Mouse (Mus musculus) heart, embryonic 14.5 days (tissue): ENCODE results near the gene Bphl. TPM values are rescaled to one million over a fixed set of nuclear protein-coding genes. Genes with fewer than 3 reads are reported as not detected.

Experiments used
- ATAC-seq: fragments of 200-750 bp; cut with Nextera tagmentation; 2 replicates; pipeline ENCODE4 v1.8.0; 2017; ENCODE audit warnings: low read depth, moderate TSS enrichment; ENCODE audit not compliant: insufficient number of reproducible peaks, insufficient read depth, low FRiP score
- H3K27ac ChIP-seq, 2 experiments: fragments of 200-500 bp in 1 of 2; fragments of 300-500 bp in 1 of 2; sonication (generic) in 1 of 2; replicated peaks in 1 of 2; 2 replicates each; pipeline ENCODE4 v1.5.1; 2012 to 2014; ENCODE audit warnings: low read depth in 2 of 2, low read length in 2 of 2, control low read depth in 1 of 2, mild to moderate bottlenecking in 1 of 2, mixed read lengths in 1 of 2; ENCODE audit not compliant: control insufficient read depth in 1 of 2, insufficient read depth in 1 of 2
- H3K27me3 ChIP-seq: fragments of 300-500 bp; sonication (generic); 2 replicates; pipeline ENCODE4 v1.6.1; 2014; ENCODE audit warnings: mild to moderate bottlenecking, low read length, control low read depth; ENCODE audit not compliant: control insufficient read depth, insufficient read depth
- H3K36me3 ChIP-seq: fragments of 300-500 bp; sonication (generic); 2 replicates; pipeline ENCODE4 v1.6.1; 2014; ENCODE audit warnings: mild to moderate bottlenecking, control low read depth, low read length, mixed read lengths; ENCODE audit not compliant: control insufficient read depth, insufficient read depth
- H3K4me1 ChIP-seq, 2 experiments: fragments of 200-500 bp in 1 of 2; fragments of 300-500 bp in 1 of 2; sonication (generic) in 1 of 2; 2 replicates each; pipeline ENCODE4 v1.6.1; 2012 to 2014; ENCODE audit warnings: low read length in 2 of 2, control low read depth in 1 of 2, mixed read lengths in 1 of 2; ENCODE audit not compliant: control insufficient read depth in 2 of 2, insufficient read depth in 2 of 2
- H3K4me2 ChIP-seq: fragments of 300-500 bp; sonication (generic); 2 replicates; pipeline ENCODE4 v1.6.1; 2014; ENCODE audit warnings: mild to moderate bottlenecking, low read length
- H3K4me3 ChIP-seq, 2 experiments: fragments of 200-500 bp in 1 of 2; fragments of 300-500 bp in 1 of 2; sonication (generic) in 1 of 2; 2 replicates each; pipeline ENCODE4 v1.5.1; 2012 to 2014; ENCODE audit warnings: low read length in 2 of 2, mild to moderate bottlenecking in 2 of 2, control low read depth in 1 of 2, low read depth in 1 of 2, moderate library complexity in 1 of 2; ENCODE audit not compliant: control insufficient read depth in 1 of 2, insufficient read depth in 1 of 2
- H3K9ac ChIP-seq: fragments of 300-500 bp; sonication (generic); 2 replicates; pipeline ENCODE4 v1.6.1; 2014; ENCODE audit warnings: mild to moderate bottlenecking, low read length
- H3K9me3 ChIP-seq: fragments of 300-500 bp; sonication (generic); 2 replicates; pipeline ENCODE4 v1.6.1; 2016; ENCODE audit warnings: low read length, control low read depth; ENCODE audit not compliant: control insufficient read depth
- WGBS: fragments of 180-500 bp; shearing (Covaris S2); extraction: QIAGEN DNeasy Blood & Tissue Kit; methylation state at CpG from one replicate; pipeline ENCODE4 v1.1.7; 2014; 5-methylcytosine and 5-hydroxymethylcytosine counted together
- polyA plus RNA-seq: library from polyadenylated mRNA; unstranded; fragments of >200 nt; fragmentation: Nextera tagmentation; extraction: Ambion mirVana; gene quantifications from 2 replicates; pipeline ENCODE4 v1.2.1, GENCODE M21; 2014

The Bphl gene
- polyA plus RNA-seq, 1 experiment from 2014 or later, result 50.1 TPM

DNA sequence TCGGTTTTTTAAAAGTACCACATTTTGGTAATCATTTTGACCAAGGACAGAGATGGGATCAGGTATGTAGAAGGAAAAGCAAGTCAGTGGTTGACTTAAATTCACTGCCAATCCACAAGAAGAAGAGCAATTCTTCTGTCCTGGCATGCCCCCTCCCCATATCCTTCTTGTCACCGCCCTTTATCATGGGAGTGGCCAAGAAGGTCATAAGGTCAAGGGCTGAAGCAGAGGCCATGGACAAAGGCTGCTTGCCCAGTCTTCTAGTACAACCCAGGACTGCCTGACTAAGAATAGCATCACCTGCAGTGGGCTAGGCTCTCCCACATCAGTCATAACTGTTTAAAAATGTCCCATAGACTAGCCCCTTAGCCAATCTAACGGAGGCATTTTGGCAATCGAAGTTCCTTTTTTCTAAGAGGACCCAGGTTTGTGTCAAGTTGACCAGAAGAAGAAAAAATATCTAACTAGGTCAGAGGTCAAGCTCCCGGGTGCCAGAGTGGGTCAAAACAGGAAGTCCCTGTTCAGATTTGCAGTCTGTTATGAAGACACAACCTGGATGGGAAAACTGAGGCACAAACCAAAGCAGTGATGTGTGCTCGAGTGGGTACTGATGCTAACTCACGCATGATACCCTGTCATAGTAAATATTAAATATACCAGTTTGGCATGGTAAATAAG, 6.5 kb downstream of the Bphl start:
- Histone ChIP-seq H3K9me3 (no peaks in the 10 kb centered on the region), H3K4me3 (no peak overlapping the region), H3K27ac (no peak overlapping the region), H3K27me3 (no peaks in the 10 kb centered on the region), H3K9ac (no peak overlapping the region), H3K4me2 (no peak overlapping the region), H3K4me1 (peaks cover under 1 to 3% of the 10 kb centered on the region in 2 experiments), H3K36me3 (peaks cover 31% of the 10 kb centered on the region)
- no peak for ATAC-seq
- WGBS, result 66% methylated on average over 7 of the region's 7 CpGs

- Histone ChIP-seq H3K4me3 (no peak overlapping the region), H3K27me3 (no peaks in the 10 kb centered on the region), H3K4me1 (no peaks in the 10 kb centered on the region), H3K4me2 (no peak overlapping the region), H3K27ac (no peak overlapping the region), H3K9ac (no peak overlapping the region), H3K9me3 (no peaks in the 10 kb centered on the region), H3K36me3 (peaks cover 49% of the 10 kb centered on the region)
- ATAC-seq, result no peak
- WGBS, result 60% methylated on average over 5 of the region's 5 CpGs
These were observed 8.3 kb downstream of the Bphl start for GRCm38 (mm10) chr13:34045511-34046249.

- no peaks in the 10 kb centered on the region for H3K27me3 ChIP-seq
- no peak overlapping the region for H3K4me2 ChIP-seq
- no peak overlapping the region for H3K4me3 ChIP-seq
- H3K9me3 ChIP-seq, result no peaks in the 10 kb centered on the region
- no peak overlapping the region for H3K9ac ChIP-seq
- no peaks in the 10 kb centered on the region for H3K4me1 ChIP-seq
- H3K36me3 ChIP-seq, result peaks cover 56% of the 10 kb centered on the region
- 42% methylated on average over 11 of the region's 11 CpGs for WGBS
- ATAC-seq, result 0 out of 2 replicates have a peak, but pooled peaks have one; percentile 68
- no peak overlapping the region for H3K27ac ChIP-seq
These were observed 9.1 kb downstream of the Bphl start for GRCm38 (mm10) chr13:34046421-34047012.

- no peak overlapping the region for H3K27ac ChIP-seq
- H3K27me3 ChIP-seq, result no peaks in the 10 kb centered on the region
- peaks cover 64% of the 10 kb centered on the region for H3K36me3 ChIP-seq
- ATAC-seq, result no peak
- H3K4me3 ChIP-seq, result no peak overlapping the region
- no peak overlapping the region for H3K9ac ChIP-seq
- no peak overlapping the region for H3K4me2 ChIP-seq
- H3K9me3 ChIP-seq, result no peaks in the 10 kb centered on the region
- WGBS, result 77% methylated on average over 3 of the region's 3 CpGs
- H3K4me1 ChIP-seq, result no peaks in the 10 kb centered on the region
These were observed 10.1 kb downstream of the Bphl start for GRCm38 (mm10) chr13:34047526-34047925.

DNA sequence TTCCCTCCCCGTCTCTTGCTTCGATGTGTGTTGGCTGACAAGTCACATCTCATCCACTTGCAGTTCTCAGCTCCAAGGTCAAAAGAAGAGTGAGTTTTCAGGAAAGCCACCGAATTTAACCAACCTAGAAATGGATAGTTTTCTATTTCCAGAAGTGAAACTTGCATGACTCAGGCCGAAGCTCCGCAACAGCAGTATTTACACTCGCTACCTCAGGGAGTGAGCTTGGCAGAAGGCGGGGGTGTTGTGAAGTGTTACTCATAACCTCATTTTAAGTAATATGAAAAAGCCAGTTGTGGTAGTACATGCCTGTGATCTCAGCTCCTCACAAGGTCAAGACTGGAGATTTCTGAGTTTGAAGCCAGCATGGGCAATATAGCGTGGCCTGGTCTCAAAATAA, 13.1 kb downstream of the Bphl start:
- H3K4me1 ChIP-seq, result no peaks in the 10 kb centered on the region
- no peak overlapping the region for H3K27ac ChIP-seq
- H3K36me3 ChIP-seq, result peaks cover 67% of the 10 kb centered on the region
- H3K9me3 ChIP-seq, result no peaks in the 10 kb centered on the region
- no peaks in the 10 kb centered on the region for H3K27me3 ChIP-seq
- H3K9ac ChIP-seq, result no peak overlapping the region
- no peak overlapping the region for H3K4me3 ChIP-seq
- whole genome bisulfite sequencing, result 88% methylated on average over 8 of the region's 8 CpGs
- H3K4me2 ChIP-seq, result no peak overlapping the region
- ATAC-seq, result no peak

DNA sequence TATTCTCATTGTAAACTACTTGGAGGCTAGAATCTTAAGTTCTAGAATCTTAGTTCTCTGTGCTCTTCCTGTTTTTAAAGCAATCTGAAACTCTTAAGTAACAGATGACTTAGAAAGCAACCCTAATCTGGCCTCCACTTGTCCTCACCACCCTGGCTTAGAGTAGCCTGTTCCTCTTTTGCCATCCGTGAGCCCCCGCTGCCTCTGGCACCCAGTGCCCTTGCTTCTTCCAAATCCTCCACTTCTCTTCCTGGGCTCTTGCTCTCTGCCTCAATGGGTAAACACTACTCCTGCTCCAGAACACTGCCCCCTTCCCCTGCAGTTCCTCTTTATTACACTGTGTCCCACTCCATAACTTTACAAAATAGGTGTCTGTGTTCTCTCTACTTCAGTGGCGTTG, 14.3 kb downstream of the Bphl start:
- WGBS, result 91% methylated on average over 3 of the region's 3 CpGs
- Histone ChIP-seq H3K4me3 (no peak overlapping the region), H3K9ac (no peak overlapping the region), H3K9me3 (peaks cover 5% of the 10 kb centered on the region; the same call in 1 of the 2 replicates), H3K36me3 (peaks cover 73% of the 10 kb centered on the region), H3K4me1 (no peaks in the 10 kb centered on the region), H3K4me2 (no peak overlapping the region), H3K27ac (no peak overlapping the region), H3K27me3 (no peaks in the 10 kb centered on the region)
- no peak for ATAC-seq

DNA sequence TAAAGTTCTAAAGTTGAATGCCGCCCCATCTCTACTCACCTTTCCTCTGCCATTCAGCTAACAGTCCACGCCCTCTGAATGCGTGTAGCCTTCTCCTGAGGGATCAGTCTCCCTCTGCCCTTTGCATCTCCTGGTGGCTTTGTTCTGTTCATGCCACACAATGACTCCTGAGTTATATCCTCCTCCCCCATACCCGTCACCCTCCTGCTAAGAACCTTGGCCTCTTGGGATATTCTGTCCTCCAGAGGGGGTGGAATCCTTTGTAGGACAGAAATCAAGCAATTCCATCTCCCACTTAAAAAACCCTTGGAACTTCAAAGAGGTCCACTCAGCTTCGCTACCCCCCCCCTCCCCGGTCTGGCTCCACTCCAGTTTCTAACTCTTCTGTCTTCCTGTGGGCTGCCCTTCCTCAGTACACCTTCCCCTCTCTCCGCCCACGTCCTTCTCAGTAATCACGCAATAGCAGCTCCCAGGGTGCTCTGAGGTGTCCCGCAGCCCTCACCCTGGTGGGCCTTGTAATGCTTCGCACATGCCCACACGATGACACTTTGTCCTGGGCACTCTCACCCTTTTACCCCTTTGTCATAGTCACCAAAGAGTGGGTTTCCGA, 16.4 kb downstream of the Bphl start:
- no peaks in the 10 kb centered on the region for H3K27me3 ChIP-seq
- WGBS, result 74% methylated on average over 13 of the region's 13 CpGs
- H3K4me2 ChIP-seq, result no peak overlapping the region
- H3K9me3 ChIP-seq, result peaks cover 5% of the 10 kb centered on the region; the same call in 1 of the 2 replicates
- H3K9ac ChIP-seq, result no peak overlapping the region
- H3K36me3 ChIP-seq, result peaks cover 75% of the 10 kb centered on the region
- H3K4me1 ChIP-seq, result no peaks in the 10 kb centered on the region
- ATAC-seq, result no peak
- H3K4me3 ChIP-seq, result no peak overlapping the region
- H3K27ac ChIP-seq, result no peak overlapping the region
